Mouse (Mus musculus) CH12.LX (cell line): Measurements from ENCODE around the gene Sgsm1. TPM values are rescaled to one million over a fixed set of nuclear protein-coding genes. Genes with fewer than 3 reads are reported as not detected.

Source experiments
- DNase-seq: peaks from one replicate; pipeline ENCODE4 v3.0.0-alpha.2; 2013; ENCODE audit errors: extremely low read depth
- H3K27ac ChIP-seq: 2 replicates; pipeline ENCODE4 v1.5.1; 2012; ENCODE audit warnings: low read depth, mild to moderate bottlenecking, control low read depth, moderate library complexity; ENCODE audit not compliant: insufficient read depth
- H3K27me3 ChIP-seq: replicated peaks from 2 replicates; pipeline ENCODE3; 2012; ENCODE audit warnings: inconsistent platforms
- H3K36me3 ChIP-seq, 2 experiments: replicated peaks in 1 of 2; 2 replicates each; pipeline versions ENCODE3 to v1.6.1; 2012; ENCODE audit warnings: inconsistent platforms in 1 of 2, low read length in 1 of 2, mild to moderate bottlenecking in 1 of 2, mixed read lengths in 1 of 2, moderate library complexity in 1 of 2; ENCODE audit not compliant: control insufficient read depth in 1 of 2, insufficient read depth in 1 of 2
- H3K4me1 ChIP-seq, 2 experiments: 2 replicates each; pipeline ENCODE4 v1.6.1; 2012; ENCODE audit warnings: inconsistent platforms in 1 of 2, moderate library complexity in 1 of 2; ENCODE audit not compliant: insufficient read depth in 2 of 2, control insufficient read depth in 1 of 2
- H3K4me2 ChIP-seq: 2 replicates; pipeline ENCODE4 v1.6.1; 2012; ENCODE audit warnings: low read depth, mild to moderate bottlenecking, control low read depth; ENCODE audit not compliant: poor library complexity, insufficient read depth, severe bottlenecking
- H3K4me3 ChIP-seq, 3 experiments: fragments of 150-350 bp in 1 of 3; sonication (generic) in 1 of 3; replicated peaks in 1 of 3; 2 replicates each; pipeline versions ENCODE3 to v1.5.1; 2011 to 2012; ENCODE audit warnings: low read depth in 2 of 3, low read length in 2 of 3, mild to moderate bottlenecking in 2 of 3, moderate library complexity in 2 of 3, control low read depth in 1 of 3, improper control_type of control experiment in 1 of 3, inconsistent platforms in 1 of 3, mixed read lengths in 1 of 3; ENCODE audit not compliant: poor library complexity in 1 of 3
- H3K79me2 ChIP-seq: replicated peaks from 2 replicates; pipeline ENCODE4 v1.6.1; 2012; ENCODE audit warnings: mild to moderate bottlenecking, moderate library complexity; ENCODE audit not compliant: control insufficient read depth, poor library complexity, insufficient read depth, severe bottlenecking; ENCODE audit errors: extremely low read depth
- H3K9ac ChIP-seq: 2 replicates; pipeline ENCODE4 v1.6.1; 2012; ENCODE audit warnings: low read depth, mild to moderate bottlenecking, control low read depth, moderate library complexity; ENCODE audit not compliant: insufficient read depth
- H3K9me3 ChIP-seq: replicated peaks from 2 replicates; pipeline ENCODE3; 2012; ENCODE audit warnings: low read length, inconsistent platforms, mixed read lengths
- BHLHE40 ChIP-seq: IDR thresholded peaks from 2 replicates; pipeline ENCODE4 v1.6.1; 2011; ENCODE audit warnings: mild to moderate bottlenecking, low read depth, low read length, improper control_type of control experiment
- CHD1 ChIP-seq: IDR thresholded peaks from 2 replicates; pipeline ENCODE4 v1.6.1; 2012; ENCODE audit warnings: low read depth, low read length, improper control_type of control experiment, inconsistent platforms
- CHD2 ChIP-seq: IDR thresholded peaks from 2 replicates; pipeline ENCODE4 v1.6.1; 2011; ENCODE audit warnings: low read length, improper control_type of control experiment
- E2F4 ChIP-seq: IDR thresholded peaks from 2 replicates; pipeline ENCODE4 v1.6.1; 2011; ENCODE audit warnings: low read depth, low read length, improper control_type of control experiment; ENCODE audit not compliant: insufficient replicate concordance
- ETS1 ChIP-seq: conservative IDR thresholded peaks from 2 replicates; pipeline ENCODE4 v1.6.1; 2012; ENCODE audit warnings: low read depth, mild to moderate bottlenecking, inconsistent platforms, low read length, improper control_type of control experiment, moderate library complexity
- HCFC1 ChIP-seq: IDR thresholded peaks from 2 replicates; pipeline ENCODE4 v1.6.1; 2012; ENCODE audit warnings: low read depth, mild to moderate bottlenecking, inconsistent platforms, low read length, improper control_type of control experiment
- JUN ChIP-seq: IDR thresholded peaks from 2 replicates; pipeline ENCODE4 v1.6.1; 2011; ENCODE audit warnings: low read depth, mild to moderate bottlenecking, low read length, improper control_type of control experiment, moderate library complexity; ENCODE audit not compliant: insufficient read depth
- JUND ChIP-seq: conservative IDR thresholded peaks from 2 replicates; pipeline ENCODE4 v1.6.1; 2011; ENCODE audit warnings: low read depth, low read length, improper control_type of control experiment
- KAT2A ChIP-seq: IDR thresholded peaks from 2 replicates; pipeline ENCODE4 v1.6.1; 2012; ENCODE audit warnings: low read length, improper control_type of control experiment, inconsistent platforms; ENCODE audit not compliant: insufficient replicate concordance
- MAZ ChIP-seq: IDR thresholded peaks from 2 replicates; pipeline ENCODE4 v1.6.1; 2012; ENCODE audit warnings: low read depth, mild to moderate bottlenecking, inconsistent platforms, low read length, improper control_type of control experiment, moderate library complexity
- PAX5 ChIP-seq: IDR thresholded peaks from 2 replicates; pipeline ENCODE4 v1.6.1; 2012; ENCODE audit warnings: low read length, inconsistent platforms, mixed read lengths
- POLR2AphosphoS2 ChIP-seq: IDR thresholded peaks from 2 replicates; pipeline ENCODE4 v1.6.1; 2011; ENCODE audit warnings: low read depth, low read length, improper control_type of control experiment
- RAD21 ChIP-seq: IDR thresholded peaks from 2 replicates; pipeline ENCODE4 v1.6.1; 2011; ENCODE audit warnings: low read depth, mild to moderate bottlenecking, low read length, improper control_type of control experiment, moderate library complexity
- RCOR1 ChIP-seq: conservative IDR thresholded peaks from 2 replicates; pipeline ENCODE4 v1.6.1; 2012; ENCODE audit warnings: low read depth, mild to moderate bottlenecking, inconsistent platforms, low read length, improper control_type of control experiment
- SMC3 ChIP-seq: IDR thresholded peaks from 2 replicates; pipeline ENCODE4 v1.6.1; 2011; ENCODE audit warnings: low read depth, low read length, improper control_type of control experiment
- TBP ChIP-seq: conservative IDR thresholded peaks from 2 replicates; pipeline ENCODE4 v1.6.1; 2011; ENCODE audit warnings: low read depth, low read length, improper control_type of control experiment
- TCF12 ChIP-seq: IDR thresholded peaks from 2 replicates; pipeline ENCODE4 v1.6.1; 2014; ENCODE audit warnings: low read depth, mild to moderate bottlenecking, inconsistent platforms, low read length, improper control_type of control experiment
- UBTF ChIP-seq: IDR thresholded peaks from 2 replicates; pipeline ENCODE4 v1.6.1; 2012; ENCODE audit warnings: low read depth, mild to moderate bottlenecking, inconsistent platforms, low read length, improper control_type of control experiment, moderate library complexity
- USF2 ChIP-seq: conservative IDR thresholded peaks from 2 replicates; pipeline ENCODE4 v1.6.1; 2011; ENCODE audit warnings: low read depth, low read length, improper control_type of control experiment
- ZKSCAN1 ChIP-seq: IDR thresholded peaks from 2 replicates; pipeline ENCODE4 v1.6.1; 2012; ENCODE audit warnings: low read depth, inconsistent platforms, low read length, improper control_type of control experiment, borderline replicate concordance
- ZNF384 ChIP-seq: IDR thresholded peaks from 2 replicates; pipeline ENCODE4 v1.6.1; 2012; ENCODE audit warnings: low read depth, low read length, improper control_type of control experiment, inconsistent platforms
- dilution Hi-C: fragments of 300-500 bp; cut with MboI; formaldehyde crosslinking; loops from 2 replicates; pipeline ENCODE4 v1.14.3; 2020; ENCODE audit warnings: low sequenced_read_pairs; ENCODE audit not compliant: extremely low pct_unique_long_range_greater_than_20kb, extremely low pct_ligation_motif_present
- in situ Hi-C: fragments of 300-500 bp; cut with MboI; formaldehyde crosslinking; loops from 3 replicates; pipeline ENCODE4 v1.14.3; 2019; ENCODE audit warnings: low sequenced_read_pairs, low pct_ligation_motif_present, low pct_unique_long_range_greater_than_20kb, mixed read lengths
- polyA plus RNA-seq: library from polyadenylated mRNA; unstranded; fragments of >175 nt; gene quantifications from 2 replicates; pipeline ENCODE4 v1.2.1, GENCODE M21; 2012; ENCODE audit warnings: low read depth; ENCODE audit not compliant: insufficient read length
- total RNA-seq, 2 experiments: library from RNA; depleted of rRNA; stranded (reverse); fragments of 300-350 nt in 1 of 2; fragments of >200 nt in 1 of 2; gene quantifications; 2 replicates each; pipeline ENCODE4 v1.2.3; 2012 to 2014

Sgsm1 gene
- total RNA-seq (2012; rRNA removed) (0.08 and 0.29 TPM in 2 replicates), total RNA-seq (2014; rRNA removed) (not detected in 2 replicates), polyA plus RNA-seq (not detected in 2 replicates)

DNA sequence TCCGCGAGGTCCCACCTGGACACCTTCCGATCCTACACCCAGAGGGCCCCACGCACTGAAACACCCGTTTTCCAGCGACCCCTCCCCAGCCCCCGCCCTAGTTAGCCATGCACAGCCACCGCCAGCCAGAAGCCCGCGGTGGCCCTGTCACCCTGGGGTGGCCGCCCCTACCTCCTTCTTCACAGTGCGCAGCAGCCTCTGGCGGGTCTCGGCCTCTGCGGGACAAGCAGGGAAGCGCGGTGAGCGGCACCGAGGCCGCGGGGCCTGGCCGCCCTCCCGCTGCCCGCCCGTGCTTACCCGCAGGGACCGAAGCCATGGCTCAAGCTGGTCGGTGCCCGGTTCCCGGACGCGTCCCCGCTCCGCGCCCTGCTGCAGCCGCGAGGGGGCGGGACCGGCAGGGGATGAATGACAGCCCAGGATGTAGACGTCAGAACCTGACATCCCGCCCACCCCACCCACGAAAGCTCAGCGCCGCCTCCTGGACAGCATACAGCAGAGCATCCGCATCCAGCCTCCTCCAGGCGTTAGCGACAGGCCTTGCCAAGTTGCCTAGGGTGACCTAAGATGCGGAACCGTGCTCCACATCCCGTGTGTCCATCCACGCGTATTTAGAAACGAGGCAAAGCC, at the start of gene Sgsm1:
Gene Sgsm1, minus strand, starts transcription at position 410 of the 627 bp plus-strand sequence.
- no peak within 1 kb of the TSS for H3K27ac ChIP-seq
- H3K36me3 ChIP-seq = no peaks in the 10 kb centered on the region
- peaks cover 47% of the 10 kb centered on the region for H3K9me3 ChIP-seq
- no peak for DNase-seq
- H3K9ac ChIP-seq = no peak within 1 kb of the TSS
- in situ Hi-C loops (no loop called here), dilution Hi-C loops (no loop called here)
- H3K4me1 ChIP-seq = no peaks in the 10 kb centered on the region
- no peaks in the 10 kb centered on the region for H3K27me3 ChIP-seq
- H3K4me2 ChIP-seq = no peak within 1 kb of the TSS
- H3K4me3 ChIP-seq = no peak within 1 kb of the TSS
- H3K79me2 ChIP-seq = no peaks in the 10 kb centered on the region
- TF ChIP-seq SMC3 (no peak), HCFC1 (no peak), RAD21 (no peak), USF2 (no peak), BHLHE40 (no peak), JUND (no peak), UBTF (no peak), MAZ (no peak), ETS1 (no peak), CHD1 (no peak), TCF12 (no peak), RCOR1 (no peak)

DNA sequence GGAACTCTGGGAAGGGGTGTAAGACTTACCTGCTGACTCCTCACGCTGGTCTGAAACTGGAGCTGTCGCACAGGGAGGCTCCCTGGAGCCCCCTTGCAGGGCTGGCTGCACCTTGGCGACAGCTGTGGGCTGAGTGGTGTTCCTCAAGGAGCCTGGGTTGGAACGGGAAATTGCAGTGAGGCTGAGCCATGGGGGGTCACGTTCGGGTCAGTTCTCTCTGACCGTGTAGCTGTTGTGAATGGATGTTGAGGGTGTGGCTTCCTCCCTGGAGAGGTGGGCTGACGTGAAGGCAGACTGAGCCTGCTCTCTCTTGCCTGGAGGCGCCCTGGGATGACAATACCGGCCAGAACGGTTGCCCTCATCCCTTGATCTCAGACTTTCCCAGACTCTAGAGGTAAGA, 48.2 kb upstream of the Sgsm1 start:
- H3K9ac ChIP-seq = no peak overlapping the region
- dilution Hi-C loops = no loop called here
- peaks cover 60% of the 10 kb centered on the region for H3K27me3 ChIP-seq
- no peak for TF ChIP-seq RAD21
- TF ChIP-seq E2F4 = no peak
- no peak for TF ChIP-seq KAT2A
- no peak for TF ChIP-seq CHD2
- no peak for TF ChIP-seq RCOR1
- no peak for TF ChIP-seq POLR2AphosphoS2
- no peak for TF ChIP-seq JUND
- TF ChIP-seq ZKSCAN1 = no peak
- TF ChIP-seq USF2 = no peak
- TF ChIP-seq SMC3 = no peak
- no peak for TF ChIP-seq PAX5
- no peak for TF ChIP-seq TBP
- no peak for TF ChIP-seq JUN
- no peak for TF ChIP-seq ZNF384
- no peak for TF ChIP-seq ETS1
- TF ChIP-seq, all 38 proteins: peak for 0
- Histone ChIP-seq H3K9me3 (no peaks in the 10 kb centered on the region), H3K4me3 (no peak overlapping the region), H3K4me1 (no peaks in the 10 kb centered on the region), H3K36me3 (no peaks in the 10 kb centered on the region), H3K4me2 (no peak overlapping the region), H3K27ac (no peak overlapping the region), H3K79me2 (no peaks in the 10 kb centered on the region)
- in situ Hi-C loops = no loop called here
- no peak for DNase-seq
